Mouse (Mus musculus): ENCODE data around the gene Ptcd1. TPM values are rescaled to one million over a fixed set of nuclear protein-coding genes. Genes with fewer than 3 reads are reported as not detected.
"Not testable (repeated sequence)": the region's sequence is repeated elsewhere in the genome, so short reads cannot be mapped to it uniquely, and the experiment has no call there.

Gene Ptcd1
- total RNA-seq (2021): 10 to 100 TPM; 11.3 to 12.0 TPM
- long read RNA-seq, experiment 1, transcript Ptcd1-201 (9 exons, 3,087 nt): major isoform, 7 of 15 reads
- long read RNA-seq, experiment 1, partial matches to known transcripts: 3 of 15 reads
- long read RNA-seq, experiment 1, other reads (novel, unspliced or antisense): 5 of 15 reads
- long read RNA-seq, experiment 2, partial matches to known transcripts: 0 of 9 reads
- long read RNA-seq, experiment 2, other reads (novel, unspliced or antisense): 5 of 9 reads

- intact Hi-C loops (cut with DNase I): loop anchor here (2.0 kb wide), 1 partner anchor 26 kb away; the partner anchor contains the start of genes Bud31 and Pdap1
These were observed at the start of gene Ptcd1, which contains the start of gene Cpsf4 for GRCm38 (mm10) chr5:145166536-145167305. Gene Ptcd1 (minus strand): TSS chr5:145167108. Gene Cpsf4 (plus strand): TSS chr5:145167213.

GRCm38 (mm10) chr5:145214679-145215078 is 47.8 kb upstream of the Ptcd1 start:
- DNase-seq: no peak
- intact Hi-C loops (cut with DNase I): no loop called here

More at GRCm38 (mm10) chr5:145166536-145167305, at the start of gene Ptcd1, which contains the start of gene Cpsf4:
- DNase-seq: peak; percentile 98 to 99

- intact Hi-C loops (cut with DNase I): no loop called here
- DNase-seq: no peak
These were observed 46.6 kb upstream of the Ptcd1 start for GRCm38 (mm10) chr5:145213505-145213904.

DNA sequence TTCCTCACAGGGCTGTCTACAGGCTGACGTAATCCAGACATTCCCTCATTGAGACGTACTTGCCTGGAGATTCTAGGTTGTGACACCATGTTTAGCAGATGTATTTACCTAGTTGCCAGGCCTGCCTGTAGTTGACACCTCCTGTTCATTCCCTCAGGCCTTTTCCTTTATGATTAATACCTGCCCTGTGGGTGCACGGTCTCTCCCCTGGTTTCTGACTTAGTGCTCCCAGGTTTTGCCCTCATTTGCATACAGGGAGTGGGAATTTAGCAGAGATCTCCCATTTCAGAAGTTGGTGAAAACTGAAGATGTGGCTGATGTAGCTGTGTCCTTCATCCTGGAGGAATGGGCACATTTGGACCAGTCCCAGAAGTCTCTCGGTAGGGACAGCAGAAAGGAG is 45.3 kb upstream of the Ptcd1 start:
- DNase-seq: no peak
- intact Hi-C loops (cut with DNase I): no loop called here

- no peak for DNase-seq
- intact Hi-C loops (cut with DNase I): no loop called here
These were observed 44.4 kb upstream of the Ptcd1 start for GRCm38 (mm10) chr5:145211340-145211739.

DNA sequence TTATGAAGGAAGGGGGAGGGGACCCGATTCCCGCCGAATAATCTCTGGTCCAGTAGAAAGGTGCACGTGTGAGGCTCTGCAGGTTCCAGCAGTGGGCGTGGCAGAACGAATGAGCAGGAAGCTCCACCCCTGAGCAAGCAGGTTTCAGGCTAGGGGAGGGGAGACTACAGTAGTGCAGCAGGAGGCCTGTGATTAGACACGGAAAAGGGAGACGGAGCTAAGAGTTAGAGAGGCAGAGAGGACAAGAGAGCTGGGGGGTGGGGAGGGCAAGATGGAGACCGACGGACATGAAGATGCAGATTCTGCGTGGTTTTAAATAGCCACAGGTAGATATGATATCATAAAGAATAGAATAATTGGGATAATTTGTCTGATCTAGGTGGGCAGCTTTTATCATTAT is 41.5 kb upstream of the Ptcd1 start:
- intact Hi-C loops (cut with DNase I): not testable (repeated sequence)

DNA sequence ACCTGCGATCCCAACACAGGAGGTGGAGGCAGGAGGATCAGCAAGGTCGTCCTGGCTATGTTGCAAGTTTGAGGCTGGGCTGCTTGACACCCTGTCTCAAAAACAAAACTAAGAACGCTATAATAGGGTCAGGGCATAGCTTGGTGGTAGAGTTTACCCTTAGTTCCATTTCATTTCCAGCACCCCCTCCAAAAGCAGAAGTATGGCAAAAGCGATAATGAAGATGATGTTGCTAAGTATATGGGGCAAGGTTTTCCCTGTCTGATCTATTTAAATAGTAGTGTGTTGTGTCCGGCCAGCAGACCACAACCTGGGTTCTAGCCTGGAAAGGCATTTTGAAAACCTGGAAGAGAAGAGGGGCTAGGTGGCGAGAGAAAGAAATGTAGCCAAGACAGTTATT is 41.0 kb upstream of the Ptcd1 start:
- no peak for DNase-seq
- intact Hi-C loops (cut with DNase I): no loop called here

More for the DNA sequence above, 41.5 kb upstream of the Ptcd1 start:
- not testable (repeated sequence) for DNase-seq

DNA sequence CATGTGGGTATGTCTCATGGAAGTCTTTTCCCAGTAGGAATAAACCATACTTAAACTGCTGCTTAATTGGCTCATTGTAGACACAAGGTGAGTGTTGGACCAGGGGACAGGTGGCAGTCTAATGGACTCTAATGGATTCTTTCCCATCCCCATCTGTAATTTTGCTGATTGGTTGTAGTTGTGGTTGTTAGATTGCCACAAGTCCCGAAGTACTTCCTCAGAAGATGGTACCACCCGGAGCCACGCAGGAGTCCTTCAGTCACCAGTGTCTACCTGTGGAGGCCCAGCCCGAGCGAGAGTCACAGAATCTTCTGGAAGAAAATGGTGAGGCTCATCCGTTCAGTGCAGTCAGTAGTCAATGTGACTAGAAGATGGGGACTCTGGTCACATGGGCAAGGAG is 40.5 kb upstream of the Ptcd1 start:
- intact Hi-C loops (cut with DNase I): no loop called here
- DNase-seq: no peak

GRCm38 (mm10) chr5:145205041-145205440 is 38.1 kb upstream of the Ptcd1 start:
- DNase-seq: no peak
- intact Hi-C loops (cut with DNase I): loop anchor here (2.0 kb wide), 1 partner anchor 76 kb away; the partner anchor contains the start of gene Zscan25

DNA sequence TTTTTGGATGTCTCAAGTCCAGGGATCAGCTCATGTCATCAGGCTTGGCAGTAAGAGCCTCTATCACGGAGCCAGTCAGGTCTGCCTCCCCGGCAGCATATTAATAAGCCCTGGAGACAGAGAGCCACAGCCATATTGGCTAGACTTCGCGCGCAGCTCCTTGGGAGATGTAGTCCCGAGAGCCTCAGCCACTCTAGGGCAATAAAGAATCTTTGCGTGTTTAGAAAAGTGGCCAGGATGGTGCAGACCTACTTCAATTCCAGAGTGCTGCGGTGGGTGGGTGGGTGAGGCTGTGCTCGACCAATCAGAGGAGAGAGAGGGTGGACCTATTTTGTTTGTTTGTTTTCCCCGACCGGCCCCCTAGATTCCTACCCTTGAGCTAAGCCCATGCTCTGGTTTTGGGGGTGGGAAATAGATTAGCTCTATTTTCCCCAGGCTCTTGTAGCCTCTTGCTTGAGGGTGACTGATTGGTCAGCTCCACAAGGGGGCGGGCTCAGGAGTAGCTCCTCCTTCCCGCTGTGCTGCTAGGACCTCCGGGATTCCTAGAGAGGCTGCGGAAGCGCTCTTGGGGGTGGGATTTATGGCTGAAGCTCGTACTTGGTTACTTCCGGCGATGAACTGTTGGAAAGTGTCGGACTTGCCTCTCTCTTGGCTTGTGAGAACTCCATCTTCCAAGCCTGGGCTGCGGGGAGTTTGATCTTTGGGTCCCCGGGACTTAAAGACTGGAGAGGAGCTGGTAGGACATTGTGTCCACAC is 37.2 kb upstream of the Ptcd1 start, which contains the start of gene Zkscan5:
Gene Zkscan5 (plus strand): TSS at position 627 of the 756 bp plus-strand sequence.
- DNase-seq: peak; percentile 94 to 98
- intact Hi-C loops (cut with DNase I): loop anchor here (2.0 kb wide), 1 partner anchor 77 kb away; the partner anchor contains the start of gene Zscan25

GRCm38 (mm10) chr5:145202446-145202845 is 35.5 kb upstream of the Ptcd1 start:
- intact Hi-C loops (cut with DNase I): no loop called here
- no peak for DNase-seq

DNA sequence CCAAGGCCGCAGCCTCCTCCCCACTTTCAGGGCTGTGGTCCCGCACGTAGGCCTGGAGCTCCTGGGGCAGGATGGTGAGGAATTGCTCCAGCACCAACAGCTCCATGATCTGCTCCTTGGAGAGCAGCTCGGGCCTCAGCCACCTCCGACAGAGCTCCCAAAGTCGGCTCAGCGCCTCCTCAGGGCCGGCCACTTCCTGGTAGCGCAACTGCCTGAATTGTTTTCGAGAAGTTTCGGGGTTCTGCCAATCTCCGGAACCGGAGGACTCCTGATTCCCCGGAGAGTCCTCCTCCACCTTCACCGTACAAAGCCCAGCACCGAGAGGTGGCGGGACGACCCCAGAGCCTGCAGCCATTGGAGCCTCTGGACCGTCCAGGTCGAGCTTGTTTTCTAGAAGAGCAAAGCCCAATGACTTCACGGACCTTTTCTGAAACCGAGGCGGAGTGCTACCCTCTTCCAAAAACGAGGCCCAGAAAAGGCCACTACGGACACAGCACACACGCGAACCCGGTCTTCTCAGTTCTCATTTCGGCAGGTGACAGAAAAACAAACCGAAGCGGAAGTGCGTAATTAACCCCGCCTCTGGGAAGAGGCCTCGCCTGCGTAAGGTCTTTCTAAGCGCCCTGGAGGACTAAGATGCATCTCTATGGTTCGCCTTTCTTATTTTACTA is 34.5 kb upstream of the Ptcd1 start, which contains the start of gene Zkscan14:
Gene Zkscan14 (minus strand): TSS at position 548 of the 671 bp plus-strand sequence.
- intact Hi-C loops (cut with DNase I): no loop called here
- DNase-seq: peak; percentile 60 to 65

GRCm38 (mm10) chr5:145200387-145200786 is 33.5 kb upstream of the Ptcd1 start:
- intact Hi-C loops (cut with DNase I): no loop called here
- no peak for DNase-seq

DNA sequence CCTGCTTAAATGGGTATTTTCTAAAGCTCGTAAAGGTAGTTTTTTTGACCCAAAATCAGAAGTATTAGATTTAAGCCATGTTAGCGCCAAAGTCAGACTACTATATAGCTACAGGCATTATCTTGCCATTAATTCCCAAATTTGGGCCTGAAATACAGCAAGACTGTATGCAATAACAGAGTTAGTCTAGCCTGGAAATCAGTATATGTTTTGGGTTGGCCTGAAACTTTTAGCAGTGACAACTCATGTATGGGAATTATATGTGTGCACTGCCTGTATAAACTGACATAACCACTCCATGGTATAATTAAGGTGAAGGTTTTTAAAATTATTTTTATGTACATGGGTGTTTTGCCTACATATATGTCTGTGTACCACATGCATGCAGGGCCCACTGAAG is 25.1 kb upstream of the Ptcd1 start, which contains the start of gene Atp5j2:
Gene Atp5j2 (minus strand): TSS at position 101 of the 400 bp plus-strand sequence.
- DNase-seq: no peak
- intact Hi-C loops (cut with DNase I): no loop called here

DNA sequence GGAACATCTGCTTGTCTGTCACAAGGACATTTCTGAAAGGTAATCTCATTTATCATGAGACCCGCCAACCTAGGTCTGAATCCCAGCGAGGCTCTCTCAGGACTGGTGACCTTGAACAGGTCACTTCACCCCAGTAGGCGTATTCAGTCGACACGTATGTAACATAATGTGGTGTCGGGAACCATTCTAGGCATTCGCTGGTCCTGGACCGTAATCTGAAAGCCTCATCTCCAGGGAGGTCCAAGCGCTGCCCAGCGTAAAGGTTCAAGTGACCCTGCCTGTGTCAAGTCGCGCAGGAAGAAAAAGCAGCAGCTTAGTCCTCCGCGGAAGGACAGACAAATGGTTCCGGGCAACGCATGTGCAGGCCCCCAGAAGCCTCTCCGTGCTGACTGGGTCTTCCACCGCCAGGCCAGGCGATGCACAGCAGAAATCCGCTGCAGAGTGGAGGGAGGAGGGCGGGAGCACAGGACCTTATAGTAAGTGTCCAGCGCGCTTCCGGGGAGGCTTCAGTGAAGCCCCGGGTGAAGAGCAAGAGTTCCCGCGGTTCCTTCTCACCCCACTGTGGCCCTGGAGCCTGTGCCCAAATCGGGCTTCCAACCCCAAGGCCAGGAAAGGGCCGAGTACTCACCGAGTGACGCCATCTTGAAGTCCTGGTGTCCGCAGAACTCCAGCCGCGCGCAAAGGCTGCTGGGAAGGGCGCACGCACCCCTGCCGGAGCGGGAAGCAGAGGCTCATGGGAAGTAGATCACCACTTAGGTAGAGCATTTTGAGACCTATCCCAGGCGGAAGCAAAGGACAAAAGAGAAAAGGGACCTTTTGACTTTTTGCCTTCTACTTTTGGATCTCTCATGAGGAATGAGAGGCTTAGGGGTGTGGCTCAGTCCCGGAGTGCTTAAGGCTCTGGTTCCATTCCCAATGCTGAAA is 24.2 kb upstream of the Ptcd1 start:
- peak; percentile 81 to 87 for DNase-seq
- intact Hi-C loops (cut with DNase I): no loop called here

GRCm38 (mm10) chr5:145190373-145190772 is 23.5 kb upstream of the Ptcd1 start:
- intact Hi-C loops (cut with DNase I): no loop called here
- no peak for DNase-seq

GRCm38 (mm10) chr5:145189416-145189815 is 22.5 kb upstream of the Ptcd1 start:
- no peak for DNase-seq
- intact Hi-C loops (cut with DNase I): no loop called here

GRCm38 (mm10) chr5:145185244-145185643 is 18.3 kb upstream of the Ptcd1 start:
- intact Hi-C loops (cut with DNase I): loop anchor here (1.0 kb wide), 1 partner anchor 29 kb away; no protein-coding TSS in a partner anchor
- no peak for DNase-seq

DNA sequence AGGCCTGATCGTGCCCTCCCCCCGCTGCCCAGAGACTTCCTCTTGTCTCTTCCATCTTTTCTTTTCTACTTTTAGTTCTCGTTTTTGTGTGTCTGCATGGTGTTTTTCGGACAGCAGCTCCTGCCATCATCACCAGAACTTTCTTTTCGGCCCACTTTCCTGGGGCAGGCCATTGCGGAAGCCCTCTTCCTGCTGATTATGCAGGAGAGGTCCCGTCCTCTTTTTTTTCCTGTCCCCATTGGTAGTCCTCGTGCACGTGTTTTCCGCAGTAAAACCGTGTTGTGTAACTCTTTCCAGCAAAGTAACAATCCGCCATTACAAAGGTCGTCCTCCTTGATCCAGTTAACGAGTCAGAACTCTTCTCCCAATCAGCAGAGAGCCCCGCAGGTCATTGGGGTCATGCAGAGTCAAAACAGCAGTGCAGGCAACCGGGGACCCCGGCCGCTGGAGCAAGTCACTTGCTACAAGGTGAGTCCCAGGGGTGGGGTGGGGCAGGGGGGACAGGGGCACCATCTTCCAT is 11.6 kb upstream of the Ptcd1 start:
- intact Hi-C loops (cut with DNase I): no loop called here
- DNase-seq: no peak

All from gastrocnemius, postnatal 36 days (tissue).